In the genomic region with DNA sequence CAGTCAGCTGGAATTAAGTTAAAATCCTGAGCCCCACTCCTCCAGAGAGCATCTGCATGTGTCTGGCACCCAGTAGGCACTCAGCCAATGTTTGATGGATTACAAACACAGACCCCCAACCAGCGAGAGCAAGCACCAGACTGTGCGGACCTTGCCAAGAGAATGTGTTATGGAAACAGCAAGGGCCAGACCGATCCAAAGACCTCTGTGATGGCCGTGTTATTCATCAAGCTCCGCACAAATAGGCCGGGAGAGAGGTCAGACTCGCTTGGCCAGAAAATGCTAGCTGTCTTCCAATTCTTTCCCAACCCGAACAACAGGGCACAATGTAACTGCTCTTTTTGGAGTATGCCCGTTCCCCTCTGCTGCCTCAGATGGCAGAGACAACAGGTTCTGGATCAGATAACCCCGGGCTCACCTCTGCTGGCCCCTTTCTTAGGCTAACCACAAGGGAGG, we compare ENCODE assay signal across 8 mouse cellular contexts. TPM values are rescaled to one million over a fixed set of nuclear protein-coding genes. Genes with fewer than 3 reads are reported as not detected.
DNase-seq lines count a peak whose midpoint lies in the region; ATAC-seq lines count a peak whose summit lies in the region.

No protein-coding gene starts in this region.

- no peak for DNase-seq in limb, embryonic 10.5 days (ENCODE audit: low spot score)
- peak; percentile 76 to 82 for DNase-seq in kidney, postnatal 36 days
- no peak for DNase-seq in right cerebral cortex, postnatal 36 days (ENCODE audit: low spot score in 2 of 2)
- no peak for DNase-seq in layer of hippocampus, adult 9-10 months (ENCODE audit: low spot score)
- DNase-seq in cerebellum, adult 9-10 months = no peak

- no peaks in the 10 kb centered on the region for H3K9me3 ChIP-seq in limb, embryonic 12.5 days
- no peaks in the 10 kb centered on the region for H3K9me3 ChIP-seq in limb, embryonic 10.5 days (replicated peaks)
- H3K9me3 ChIP-seq in forebrain, embryonic 16.5 days (ENCODE audit: control insufficient read depth, low read length) = no peaks in the 10 kb centered on the region
- no peaks in the 10 kb centered on the region for H3K9me3 ChIP-seq in neural tube, embryonic 14.5 days (ENCODE audit: control insufficient read depth, low read length)

- peaks cover 17% of the 10 kb centered on the region; the same call in 1 of the 2 replicates for H3K4me1 ChIP-seq in limb, embryonic 12.5 days (replicated peaks)
- peaks cover 20% of the 10 kb centered on the region for H3K4me1 ChIP-seq in limb, embryonic 10.5 days
- H3K4me1 ChIP-seq in forebrain, embryonic 16.5 days (replicated peaks; ENCODE audit: control insufficient read depth, insufficient read depth, low read length) = peaks cover 24% of the 10 kb centered on the region
- H3K4me1 ChIP-seq in neural tube, embryonic 14.5 days (ENCODE audit: control insufficient read depth, insufficient read depth, low read length) = peaks cover 10% of the 10 kb centered on the region; the same call in 1 of the 2 replicates

- peaks cover 8% of the 10 kb centered on the region; the same call in 1 of the 2 replicates for H3K27me3 ChIP-seq in limb, embryonic 12.5 days
- H3K27me3 ChIP-seq in limb, embryonic 10.5 days (ENCODE audit: low read depth, poor library complexity, severe bottlenecking) = 0 out of 2 replicates have a peak, but pooled peaks cover 7% of the 10 kb centered on the region
- H3K27me3 ChIP-seq in forebrain, embryonic 16.5 days (replicated peaks; ENCODE audit: control insufficient read depth, insufficient read depth, low read length) = no peaks in the 10 kb centered on the region
- no peaks in the 10 kb centered on the region for H3K27me3 ChIP-seq in neural tube, embryonic 14.5 days (ENCODE audit: control insufficient read depth, insufficient read depth, low read length)

- no peaks in the 10 kb centered on the region for H3K36me3 ChIP-seq in limb, embryonic 12.5 days
- H3K36me3 ChIP-seq in limb, embryonic 10.5 days = no peaks in the 10 kb centered on the region
- no peaks in the 10 kb centered on the region for H3K36me3 ChIP-seq in forebrain, embryonic 16.5 days (ENCODE audit: control insufficient read depth, insufficient read depth)
- no peaks in the 10 kb centered on the region for H3K36me3 ChIP-seq in neural tube, embryonic 14.5 days (ENCODE audit: control insufficient read depth, insufficient read depth, low read length)

- H3K4me2 ChIP-seq in limb, embryonic 12.5 days = peak overlapping the region; percentile 87
- peak overlapping the region; percentile 19 for H3K4me2 ChIP-seq in forebrain, embryonic 16.5 days (ENCODE audit: low read length)
- H3K4me2 ChIP-seq in neural tube, embryonic 14.5 days (ENCODE audit: low read depth, low read length) = no peak overlapping the region

- no peak overlapping the region for H3K27ac ChIP-seq in limb, embryonic 12.5 days
- no peak overlapping the region for H3K27ac ChIP-seq in limb, embryonic 10.5 days
- H3K27ac ChIP-seq in forebrain, embryonic 16.5 days (ENCODE audit: low read length) = no peak overlapping the region
- no peak overlapping the region for H3K27ac ChIP-seq in neural tube, embryonic 14.5 days (ENCODE audit: low read depth, low read length)

- no peak overlapping the region for H3K4me3 ChIP-seq in limb, embryonic 12.5 days (replicated peaks)
- no peak overlapping the region for H3K4me3 ChIP-seq in limb, embryonic 10.5 days
- H3K4me3 ChIP-seq in forebrain, embryonic 16.5 days (replicated peaks; ENCODE audit: low read length) = no peak overlapping the region
- H3K4me3 ChIP-seq in neural tube, embryonic 14.5 days (ENCODE audit: low read depth, low read length) = no peak overlapping the region

- ATAC-seq in limb, embryonic 12.5 days (ENCODE audit: insufficient number of reproducible peaks, insufficient read depth, low FRiP score, low TSS enrichment, low read depth) = no peak
- ATAC-seq in forebrain, embryonic 16.5 days = peak; percentile 63; the same call in 1 of the 2 replicates
- ATAC-seq in neural tube, embryonic 14.5 days (ENCODE audit: low read depth) = no peak

- 74% methylated on average over 10 of the region's 10 CpGs for WGBS in limb, embryonic 12.5 days
- 76% methylated on average over 10 of the region's 10 CpGs for WGBS in limb, embryonic 10.5 days
- WGBS in forebrain, embryonic 16.5 days = 31% methylated on average over 10 of the region's 10 CpGs
- whole genome bisulfite sequencing in neural tube, embryonic 14.5 days = 56% methylated on average over 10 of the region's 10 CpGs

- peak overlapping the region; percentile 27; the same call in 1 of the 2 replicates for H3K9ac ChIP-seq in limb, embryonic 12.5 days (replicated peaks)
- H3K9ac ChIP-seq in forebrain, embryonic 16.5 days (replicated peaks; ENCODE audit: low read depth, low read length) = no peak overlapping the region; the same call in 1 of the 2 replicates
- H3K9ac ChIP-seq in neural tube, embryonic 14.5 days (replicated peaks; ENCODE audit: low read depth, low read length) = 0 out of 2 replicates have a peak overlapping the region, but pooled peaks have one; percentile 12

RNA-seq across cellular contexts. Expression of a gene that starts 1.9 kb away (rescaled TPM):
- 10.3 and 11.8 TPM in 2 replicates for polyA plus RNA-seq in limb, embryonic 12.5 days (2016; fragmentation: Nextera tagmentation; extraction: Ambion mirVana)
- 12.8 and 13.7 TPM in 2 replicates for polyA plus RNA-seq in limb, embryonic 10.5 days (2016; fragmentation: Nextera tagmentation; extraction: Ambion mirVana)
- polyA plus RNA-seq in forebrain, embryonic 16.5 days (2015; fragmentation: Nextera tagmentation; extraction: Ambion mirVana) = 13.5 and 15.2 TPM in 2 replicates
- polyA plus RNA-seq in neural tube, embryonic 14.5 days (2014; fragmentation: Nextera tagmentation; extraction: Ambion mirVana) = 13.4 and 14.4 TPM in 2 replicates

RNA-seq across cellular contexts. Expression of a gene that starts 3.4 kb away (rescaled TPM):
- 0.32 and 0.49 TPM in 2 replicates for polyA plus RNA-seq in limb, embryonic 12.5 days (2016; fragmentation: Nextera tagmentation; extraction: Ambion mirVana)
- polyA plus RNA-seq in limb, embryonic 10.5 days (2016; fragmentation: Nextera tagmentation; extraction: Ambion mirVana) = 0.18 and 0.35 TPM in 2 replicates
- polyA plus RNA-seq in forebrain, embryonic 16.5 days (2015; fragmentation: Nextera tagmentation; extraction: Ambion mirVana) = 0.43 and 1.1 TPM in 2 replicates
- 0.82 and 1.1 TPM in 2 replicates for polyA plus RNA-seq in neural tube, embryonic 14.5 days (2014; fragmentation: Nextera tagmentation; extraction: Ambion mirVana)

RNA-seq across cellular contexts. Expression of a gene that starts 17.5 kb away (rescaled TPM):
- 18.8 and 19.5 TPM in 2 replicates for polyA plus RNA-seq in limb, embryonic 12.5 days (2016; fragmentation: Nextera tagmentation; extraction: Ambion mirVana)
- polyA plus RNA-seq in limb, embryonic 10.5 days (2016; fragmentation: Nextera tagmentation; extraction: Ambion mirVana) = 8.6 and 10.6 TPM in 2 replicates
- polyA plus RNA-seq in forebrain, embryonic 16.5 days (2015; fragmentation: Nextera tagmentation; extraction: Ambion mirVana) = 8.8 and 9.3 TPM in 2 replicates
- 3.9 and 4.8 TPM in 2 replicates for polyA plus RNA-seq in neural tube, embryonic 14.5 days (2014; fragmentation: Nextera tagmentation; extraction: Ambion mirVana)

RNA-seq across cellular contexts. Expression of a gene that starts 19.7 kb away (rescaled TPM):
- polyA plus RNA-seq in limb, embryonic 12.5 days (2016; fragmentation: Nextera tagmentation; extraction: Ambion mirVana) = 39.9 and 46.3 TPM in 2 replicates
- polyA plus RNA-seq in limb, embryonic 10.5 days (2016; fragmentation: Nextera tagmentation; extraction: Ambion mirVana) = 54.6 and 55.3 TPM in 2 replicates
- 33.3 and 39.7 TPM in 2 replicates for polyA plus RNA-seq in forebrain, embryonic 16.5 days (2015; fragmentation: Nextera tagmentation; extraction: Ambion mirVana)
- 21.6 and 24.7 TPM in 2 replicates for polyA plus RNA-seq in neural tube, embryonic 14.5 days (2014; fragmentation: Nextera tagmentation; extraction: Ambion mirVana)

RNA-seq across cellular contexts. Expression of a gene that starts 21.8 kb away (rescaled TPM):
- 11.5 and 12.4 TPM in 2 replicates for polyA plus RNA-seq in limb, embryonic 12.5 days (2016; fragmentation: Nextera tagmentation; extraction: Ambion mirVana)
- polyA plus RNA-seq in limb, embryonic 10.5 days (2016; fragmentation: Nextera tagmentation; extraction: Ambion mirVana) = 0.73 and 1.4 TPM in 2 replicates
- polyA plus RNA-seq in forebrain, embryonic 16.5 days (2015; fragmentation: Nextera tagmentation; extraction: Ambion mirVana) = 0.96 and 1.6 TPM in 2 replicates
- 0.92 and 1.2 TPM in 2 replicates for polyA plus RNA-seq in neural tube, embryonic 14.5 days (2014; fragmentation: Nextera tagmentation; extraction: Ambion mirVana)

Comparison
In these comparisons a context has a peak if more than half of its experiments do, and no peak if none do; other contexts are left out.
1. DNase-seq: peak in kidney, postnatal 36 days (2 of 2); none in limb, embryonic 10.5 days (single experiment), right cerebral cortex, postnatal 36 days (0 of 2), layer of hippocampus, adult 9-10 months (single experiment) and cerebellum, adult 9-10 months (single experiment).